Mouse (Mus musculus) B cell, adult 62 days (primary cell): ENCODE measurements around the gene Hspb6. TPM values are rescaled to one million over a fixed set of nuclear protein-coding genes. Genes with fewer than 3 reads are reported as not detected.

ENCODE experiments used
- total RNA-seq: library from RNA; stranded (reverse); gene quantifications from 4 replicates; pipeline ENCODE4 v1.2.4, GENCODE M21; 2023

The Hspb6 gene
- 2.2 to 3.1 TPM (median 2.7 TPM) in 4 replicates for total RNA-seq

DNA sequence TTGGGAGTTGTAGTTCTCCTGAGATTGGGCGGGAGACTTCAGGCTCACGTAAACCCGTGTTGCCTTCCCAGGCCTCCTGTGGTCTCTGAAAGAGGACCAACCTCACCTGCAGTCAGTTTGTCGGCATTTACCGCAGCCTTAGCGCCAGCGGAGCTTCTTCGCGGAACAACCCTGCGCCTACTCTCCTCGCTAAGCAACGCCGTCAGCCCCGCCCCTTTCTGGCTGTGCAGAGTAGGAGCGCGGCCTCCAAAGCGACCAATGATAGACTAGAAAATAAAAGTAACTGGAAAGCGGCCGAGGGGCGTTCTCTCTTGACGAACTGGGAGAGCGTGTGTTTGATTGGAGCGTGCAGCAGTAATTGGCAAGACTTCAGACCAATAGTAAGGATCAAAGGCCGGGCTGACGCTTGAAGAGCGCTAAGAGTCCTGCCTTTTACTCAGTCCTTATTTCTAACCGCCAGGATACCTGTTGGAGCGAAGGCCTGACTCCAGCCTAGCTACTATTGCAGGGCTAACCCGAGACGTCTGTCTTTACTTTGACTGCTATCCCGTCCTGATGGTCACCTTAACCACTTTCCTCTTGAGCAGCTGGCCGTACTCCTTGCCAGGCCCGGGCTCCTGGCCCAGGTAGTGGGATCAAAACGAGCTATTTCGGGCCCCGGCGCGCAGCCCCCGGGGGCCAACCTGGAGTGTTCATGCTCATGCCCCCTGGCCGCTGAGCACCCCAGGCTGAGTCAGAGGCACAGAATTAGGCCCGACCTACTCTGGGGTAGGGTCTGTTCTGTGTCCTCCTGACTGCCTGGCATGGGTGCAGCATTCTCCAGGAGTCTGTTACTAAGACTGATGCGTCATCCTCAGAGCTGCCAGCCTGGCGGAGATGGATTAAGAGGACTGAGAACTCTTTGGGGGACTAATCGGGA, at the start of gene Hspb6, which contains the start of gene Proser3:
Gene Hspb6 (plus strand): TSS at position 77 of the 919 bp plus-strand sequence.
Gene Proser3 (minus strand): TSS at position 198 of the 919 bp plus-strand sequence.

DNA sequence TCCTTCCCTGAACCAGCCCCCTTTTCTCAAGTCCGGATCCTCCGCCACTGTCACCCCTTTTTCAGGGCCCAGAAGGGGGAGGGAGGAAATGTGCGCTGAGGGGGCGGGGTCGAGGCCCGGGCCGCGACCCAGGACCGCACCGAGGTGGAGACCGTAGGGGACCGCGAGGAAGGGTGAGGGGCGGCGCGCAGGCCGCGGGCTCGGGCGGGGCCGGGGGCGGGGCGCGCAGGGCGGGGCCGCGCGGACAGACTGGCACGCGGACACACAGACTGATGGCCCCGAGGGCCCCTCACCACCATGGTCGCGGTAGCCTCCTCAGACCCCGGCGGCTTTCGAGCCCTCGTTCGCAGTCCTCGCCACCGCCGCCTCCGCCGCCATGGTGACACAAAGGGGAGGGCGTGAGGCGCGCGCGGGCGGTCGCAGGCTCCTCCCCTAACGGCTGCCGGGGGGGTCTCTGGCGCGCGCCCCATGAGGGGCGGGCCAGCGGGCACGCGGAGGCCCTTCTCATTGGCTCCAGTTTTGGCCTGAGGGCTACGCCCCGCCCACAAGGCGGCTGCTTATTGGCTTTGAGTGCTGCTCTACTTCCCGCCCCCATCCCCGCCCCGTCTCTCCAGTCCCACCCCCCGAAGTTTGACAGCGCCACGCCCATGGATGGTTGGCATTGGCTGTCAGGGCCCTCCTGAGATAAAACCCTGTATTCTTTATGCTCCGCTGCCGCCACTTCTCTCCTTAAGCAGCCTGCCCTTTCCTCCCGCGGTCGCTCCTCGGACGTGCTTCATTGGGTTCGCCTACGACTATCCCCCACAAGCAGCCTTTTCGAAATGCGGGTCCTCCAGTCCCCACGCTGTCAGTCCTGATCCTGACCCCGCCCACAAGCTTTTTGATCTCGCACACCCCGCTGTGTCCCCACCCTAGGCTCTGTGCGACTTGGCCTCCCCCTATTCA, 17.1 kb upstream of the Hspb6 start, which contains the start of gene Arhgap33:
Gene Arhgap33 (minus strand): TSS at position 428 of the 945 bp plus-strand sequence.

DNA sequence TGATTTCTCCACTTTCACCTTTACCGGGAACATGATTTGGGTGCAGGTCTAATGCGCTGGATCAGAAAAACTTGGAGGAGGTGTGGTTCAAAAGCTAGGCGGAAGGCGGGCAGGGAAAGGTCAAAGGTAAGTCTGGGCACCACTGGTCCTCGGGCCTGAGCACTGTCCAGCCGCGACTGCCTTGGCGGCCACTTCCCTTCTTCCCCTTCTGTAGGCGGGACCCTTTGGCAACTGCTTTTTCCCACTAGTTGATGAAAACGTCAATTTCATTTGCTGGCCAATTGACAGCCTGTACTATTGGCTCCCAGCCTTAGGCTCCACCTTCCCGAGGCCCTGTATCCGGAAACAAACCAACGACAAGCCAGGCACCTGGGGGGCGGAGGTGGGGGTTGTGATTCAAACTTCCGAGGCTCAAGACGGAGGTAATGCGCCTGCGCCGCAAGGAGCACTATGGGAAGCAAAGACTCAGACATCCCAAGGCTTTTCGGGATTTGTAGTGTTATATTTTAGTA, 7.5 kb downstream of the Hspb6 start, which contains the start of gene Lin37:
Gene Lin37 (minus strand): TSS at position 396 of the 512 bp plus-strand sequence.

GRCm38 (mm10) chr7:30563117-30563905, 11.3 kb downstream of the Hspb6 start, which contains the start of the genes U2af1l4, Gm49396 and Psenen:
U2af1l4 (plus strand) TSS chr7:30563301.
Gm49396 (plus strand) TSS chr7:30563344.
Psenen (minus strand) TSS chr7:30563627.

DNA sequence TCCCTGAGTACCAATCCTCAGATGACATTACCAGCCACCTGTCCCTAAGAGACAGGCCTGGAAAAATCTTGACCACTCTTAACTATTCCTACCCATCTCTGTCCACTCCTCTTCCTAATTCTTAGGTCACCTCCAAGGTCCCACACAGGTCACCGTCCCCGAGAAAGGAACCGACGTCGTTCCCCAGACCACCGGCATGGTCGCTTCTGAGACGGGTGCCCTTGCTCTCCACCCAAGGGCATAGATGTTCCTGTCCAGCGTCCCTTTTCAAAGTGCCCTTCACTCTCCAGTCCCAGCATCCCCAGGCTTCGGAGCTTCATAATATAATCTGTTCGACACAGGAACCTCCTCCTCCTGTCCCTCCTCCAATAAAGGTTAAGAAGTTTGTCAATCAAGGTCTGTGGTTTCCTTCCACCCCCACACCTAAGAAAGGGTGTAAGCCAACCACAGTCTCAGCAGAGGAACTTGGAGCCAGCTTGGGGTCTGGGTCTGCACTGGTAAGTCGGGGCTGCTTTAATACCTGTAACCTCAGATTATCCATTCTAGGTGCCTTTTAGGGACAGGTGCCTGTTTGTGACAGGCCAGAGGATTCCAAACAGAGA, 13.1 kb downstream of the Hspb6 start, which contains the start of gene Igflr1:
Gene Igflr1 (plus strand): TSS at position 458 of the 602 bp plus-strand sequence.

DNA sequence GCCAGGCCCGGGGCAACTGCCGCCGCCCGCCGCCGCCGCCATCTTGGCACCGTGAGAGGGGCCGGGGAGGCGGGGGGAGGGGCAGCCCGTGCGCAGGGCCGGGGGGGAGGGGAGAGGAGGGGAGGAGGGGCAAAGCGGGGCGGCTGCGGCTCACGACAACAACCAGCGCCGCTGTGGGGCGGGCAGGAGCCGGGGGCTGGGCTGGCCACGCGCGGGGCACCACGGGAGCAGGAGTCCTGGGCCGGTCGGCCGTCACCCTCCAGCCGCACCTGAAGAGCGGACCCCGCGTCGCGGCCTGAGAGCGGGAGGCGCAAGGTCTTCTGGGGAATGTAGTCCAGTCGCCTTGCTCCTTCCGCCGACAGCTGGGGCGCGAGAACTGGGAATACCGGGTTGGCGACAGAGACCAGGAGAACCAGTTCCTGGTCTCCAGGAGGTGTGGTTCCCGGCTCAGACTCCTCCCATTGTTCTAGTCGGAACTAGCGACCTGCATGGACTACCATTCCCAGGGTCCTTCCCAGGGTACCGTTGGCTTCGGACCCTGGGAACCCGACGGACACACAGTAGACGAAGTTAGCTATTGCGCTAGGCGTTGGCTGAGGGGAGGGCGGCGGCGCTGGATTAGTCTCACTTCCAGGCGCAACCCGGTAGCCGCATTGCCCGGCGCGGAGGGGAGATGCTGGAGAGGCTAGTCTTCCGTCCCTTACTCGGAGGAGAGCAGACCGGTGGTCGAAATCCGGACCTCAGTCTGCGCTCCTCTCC, 36.9 kb downstream of the Hspb6 start, which contains the start of gene Kmt2b:
Gene Kmt2b (minus strand): TSS at position 51 of the 759 bp plus-strand sequence.

DNA sequence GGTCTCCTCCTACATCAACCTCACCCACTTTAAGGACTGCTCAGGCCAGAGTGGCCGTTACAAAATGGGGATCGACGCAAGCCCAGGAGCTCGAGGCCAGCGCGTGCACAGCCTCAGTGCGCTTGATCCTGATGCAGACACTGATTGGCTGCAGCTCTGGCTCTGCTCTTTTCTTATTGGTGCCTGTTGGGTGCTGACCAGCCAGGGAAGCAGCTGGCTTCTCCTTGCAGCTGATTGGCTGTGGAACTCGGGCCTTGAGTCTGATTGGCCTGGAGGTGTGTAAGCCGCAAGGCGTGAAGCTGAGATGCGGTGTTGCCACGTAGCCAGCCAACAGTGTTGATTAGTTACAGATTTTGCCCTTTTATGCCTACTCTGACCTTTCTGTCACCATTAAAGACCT, 46.8 kb downstream of the Hspb6 start, which contains the start of gene Zbtb32:
Gene Zbtb32 (minus strand): TSS at position 124 of the 400 bp plus-strand sequence.

Other genes starting within 250 kb of the Hspb6 start
- 67.8 to 84.6 TPM (median 78.6 TPM) in 4 replicates for gene Alkbh6, start 243.5 kb upstream of the Hspb6 start, total RNA-seq
- 3.5 to 6.6 TPM (median 5.7 TPM) in 4 replicates for gene Syne4, start 237.4 kb upstream of the Hspb6 start, total RNA-seq
- gene E130208F15Rik, start 230.4 kb upstream of the Hspb6 start, total RNA-seq = 4.5 to 5.6 TPM (median 5.1 TPM) in 4 replicates
- 17.4 to 20.4 TPM (median 17.5 TPM) in 4 replicates for gene Sdhaf1, start 228.3 kb upstream of the Hspb6 start, total RNA-seq
- not detected in 4 replicates for gene Lrfn3, start 189.4 kb upstream of the Hspb6 start, total RNA-seq
- 63.3 to 80.1 TPM (median 74.7 TPM) in 4 replicates for gene Tyrobp, start 138.4 kb upstream of the Hspb6 start, total RNA-seq
- 34.8 to 42.0 TPM (median 39.2 TPM) in 4 replicates for gene Hcst, start 132.3 kb upstream of the Hspb6 start, total RNA-seq
- 332 to 428 TPM (median 371 TPM) in 4 replicates for gene Nfkbid, start 130.4 kb upstream of the Hspb6 start, total RNA-seq
- gene Aplp1, start 106.6 kb upstream of the Hspb6 start, total RNA-seq = 0.22 TPM in 1 of 4 replicates, not detected in the others
- gene Kirrel2, start 94.5 kb upstream of the Hspb6 start, total RNA-seq = not detected in 4 replicates
- not detected in 4 replicates for gene Nphs1, start 93.9 kb upstream of the Hspb6 start, total RNA-seq
- not detected in 4 replicates for gene Prodh2, start 58.6 kb upstream of the Hspb6 start, total RNA-seq
- gene Arhgap33, start 17.1 kb upstream of the Hspb6 start, total RNA-seq = 14.2 to 18.7 TPM (median 16.3 TPM) in 4 replicates
- 10.2 to 18.1 TPM (median 13.6 TPM) in 4 replicates for gene Proser3, start 121 bp downstream of the Hspb6 start, total RNA-seq
- gene Lin37, start 7.7 kb downstream of the Hspb6 start, total RNA-seq = 38.9 to 50.0 TPM (median 41.5 TPM) in 4 replicates
- 106 to 140 TPM (median 111 TPM) in 4 replicates for gene U2af1l4, start 11.1 kb downstream of the Hspb6 start, total RNA-seq
- gene Gm49396, start 11.2 kb downstream of the Hspb6 start, total RNA-seq = 9.2 to 12.8 TPM (median 11.8 TPM) in 4 replicates
- gene Psenen, start 11.4 kb downstream of the Hspb6 start, total RNA-seq = 135 to 152 TPM (median 138 TPM) in 4 replicates
- gene Igflr1, start 13.2 kb downstream of the Hspb6 start, total RNA-seq = 5.6 to 11.7 TPM (median 8.2 TPM) in 4 replicates
- gene Kmt2b, start 36.5 kb downstream of the Hspb6 start, total RNA-seq = 104 to 116 TPM (median 108 TPM) in 4 replicates
- gene Zbtb32, start 46.7 kb downstream of the Hspb6 start, total RNA-seq = 0.82 to 1.9 TPM (median 1.6 TPM) in 4 replicates
- 0.70 TPM in 1 of 4 replicates, not detected in the others for gene Upk1a, start 60.7 kb downstream of the Hspb6 start, total RNA-seq
- gene Cox6b1, start 74.0 kb downstream of the Hspb6 start, total RNA-seq = 177 to 214 TPM (median 201 TPM) in 4 replicates
- gene Etv2, start 83.7 kb downstream of the Hspb6 start, total RNA-seq = not detected in 4 replicates
- gene Rbm42, start 98.1 kb downstream of the Hspb6 start, total RNA-seq = 87.7 to 100 TPM (median 92.3 TPM) in 4 replicates
- gene Haus5, start 112.8 kb downstream of the Hspb6 start, total RNA-seq = 56.1 to 64.2 TPM (median 59.9 TPM) in 4 replicates
- not detected in 4 replicates for gene Pmis2, start 119.4 kb downstream of the Hspb6 start, total RNA-seq
- not detected in 4 replicates for gene 2200002J24Rik, start 146.7 kb downstream of the Hspb6 start, total RNA-seq
- 0.85 to 3.1 TPM in 2 of 4 replicates, not detected in the others for gene Atp4a, start 160.0 kb downstream of the Hspb6 start, total RNA-seq
- 34.4 to 45.7 TPM (median 41.2 TPM) in 4 replicates for gene Tmem147, start 177.4 kb downstream of the Hspb6 start, total RNA-seq
- not detected in 4 replicates for gene Gapdhs, start 191.5 kb downstream of the Hspb6 start, total RNA-seq
- 2.3 to 5.4 TPM (median 3.3 TPM) in 4 replicates for gene Sbsn, start 199.3 kb downstream of the Hspb6 start, total RNA-seq
- not detected in 4 replicates for gene Dmkn, start 211.6 kb downstream of the Hspb6 start, total RNA-seq
- gene Krtdap, start 235.7 kb downstream of the Hspb6 start, total RNA-seq = not detected in 4 replicates